Mouse (Mus musculus) limb, embryonic 11.5 days (tissue): ENCODE measurements around the gene Purb. TPM values are rescaled to one million over a fixed set of nuclear protein-coding genes. Genes with fewer than 3 reads are reported as not detected.
"Not testable (repeated sequence)": the region's sequence is repeated elsewhere in the genome, so short reads cannot be mapped to it uniquely, and the experiment has no call there.

Experiments used
- ATAC-seq: fragments of 200-750 bp; cut with Nextera tagmentation; 2 replicates; pipeline ENCODE4 v1.8.0; 2017; ENCODE audit warnings: low read depth; ENCODE audit not compliant: insufficient number of reproducible peaks, low FRiP score, low TSS enrichment
- DNase-seq: peaks from one replicate; pipeline ENCODE4 v3.0.0-alpha.2; 2015; ENCODE audit warnings: low spot score
- H3K27ac ChIP-seq: fragments of 300-500 bp; sonication (generic); replicated peaks from 2 replicates; pipeline ENCODE4 v1.5.1; 2014; ENCODE audit warnings: low read depth, mild to moderate bottlenecking, low read length
- H3K27me3 ChIP-seq: fragments of 300-500 bp; sonication (generic); 2 replicates; pipeline ENCODE4 v1.6.1; 2014; ENCODE audit warnings: mild to moderate bottlenecking, low read length, mixed read lengths; ENCODE audit not compliant: control insufficient read depth, insufficient read depth
- H3K36me3 ChIP-seq: fragments of 300-500 bp; sonication (generic); 2 replicates; pipeline ENCODE4 v1.6.1; 2014; ENCODE audit warnings: mild to moderate bottlenecking, low read length, moderate library complexity, mixed read lengths; ENCODE audit not compliant: control insufficient read depth, insufficient read depth
- H3K4me1 ChIP-seq: fragments of 300-500 bp; sonication (generic); 2 replicates; pipeline ENCODE4 v1.6.1; 2014; ENCODE audit warnings: low read length, mixed read lengths; ENCODE audit not compliant: control insufficient read depth, insufficient read depth
- H3K4me2 ChIP-seq: fragments of 300-500 bp; sonication (generic); 2 replicates; pipeline ENCODE4 v1.6.1; 2014; ENCODE audit warnings: low read depth, mild to moderate bottlenecking, moderate library complexity; ENCODE audit not compliant: severe bottlenecking
- H3K4me3 ChIP-seq: fragments of 300-500 bp; sonication (generic); 2 replicates; pipeline ENCODE4 v1.5.1; 2014; ENCODE audit warnings: low read depth, low read length
- H3K9ac ChIP-seq: fragments of 300-500 bp; sonication (generic); 2 replicates; pipeline ENCODE4 v1.6.1; 2014; ENCODE audit warnings: mild to moderate bottlenecking, low read length
- H3K9me3 ChIP-seq: fragments of 300-500 bp; sonication (generic); 2 replicates; pipeline ENCODE4 v1.6.1; 2016; ENCODE audit warnings: low read length; ENCODE audit not compliant: control insufficient read depth
- WGBS: fragments of 180-500 bp; shearing (Covaris S2); extraction: QIAGEN DNeasy Blood & Tissue Kit; methylation state at CpG from one replicate; pipeline ENCODE4 v1.1.7; 2014; 5-methylcytosine and 5-hydroxymethylcytosine counted together
- microRNA-seq: library from miRNA; unstranded; fragments of <30 nt; microRNA quantifications from one replicate; pipeline ENCODE4, GENCODE M21; 2016
- polyA plus RNA-seq: library from polyadenylated mRNA; unstranded; fragments of >200 nt; fragmentation: Nextera tagmentation; extraction: Ambion mirVana; gene quantifications from 2 replicates; pipeline ENCODE4 v1.2.1, GENCODE M21; 2014

Gene Purb
- polyA plus RNA-seq, 1 experiment from 2014 or later, result 16.4 TPM

DNA sequence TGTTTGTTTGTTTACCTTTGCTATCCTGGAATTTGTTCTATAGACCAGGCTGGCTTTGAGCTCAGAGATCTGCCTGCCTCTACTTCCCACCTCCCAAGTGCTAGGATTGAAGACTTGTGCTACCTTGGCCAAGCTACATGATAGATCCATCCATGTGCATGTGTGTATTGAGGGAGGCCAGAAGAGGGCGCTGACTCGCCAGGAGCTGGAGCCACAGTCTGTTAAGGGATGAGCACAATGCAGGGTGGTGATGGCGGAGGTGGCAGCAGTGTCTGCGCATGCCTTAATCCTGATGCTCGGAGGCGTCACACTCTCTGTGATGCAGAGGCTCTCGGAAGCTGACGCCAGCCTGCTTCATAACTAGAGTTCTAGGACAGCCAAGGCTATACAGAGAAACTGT, 39.3 kb downstream of the Purb start:
- Histone ChIP-seq H3K36me3 (peaks cover 20% of the 10 kb centered on the region), H3K4me1 (no peaks in the 10 kb centered on the region), H3K4me2 (no peak overlapping the region), H3K27me3 (no peaks in the 10 kb centered on the region), H3K9ac (no peak overlapping the region), H3K9me3 (no peaks in the 10 kb centered on the region), H3K27ac (no peak overlapping the region), H3K4me3 (no peak overlapping the region)
- peak; percentile 41 for DNase-seq
- 73% methylated on average over 8 of the region's 8 CpGs for WGBS
- no peak for ATAC-seq

DNA sequence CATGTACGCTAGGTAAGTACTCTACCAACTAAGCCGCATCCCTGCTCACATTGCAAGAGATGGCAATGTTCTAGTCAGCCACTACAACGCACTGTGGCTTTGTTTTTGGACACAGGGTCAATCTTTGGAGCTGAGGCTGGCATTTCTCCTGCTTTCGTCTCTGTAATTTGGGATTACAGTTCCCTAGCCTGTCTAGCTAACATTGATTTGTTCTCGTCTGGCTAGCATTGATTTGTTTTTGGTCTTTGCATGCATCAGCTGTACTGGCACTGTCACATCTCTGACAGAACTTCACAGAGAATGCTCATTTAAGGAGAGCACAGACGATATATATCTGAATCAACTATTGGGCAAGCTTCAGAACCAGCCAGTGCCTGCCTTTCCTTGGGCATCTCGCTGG, 45.5 kb downstream of the Purb start:
- Histone ChIP-seq H3K4me2 (no peak overlapping the region), H3K36me3 (peaks cover 19% of the 10 kb centered on the region), H3K4me1 (no peaks in the 10 kb centered on the region), H3K27ac (no peak overlapping the region), H3K9ac (no peak overlapping the region), H3K9me3 (no peaks in the 10 kb centered on the region), H3K4me3 (no peak overlapping the region), H3K27me3 (no peaks in the 10 kb centered on the region)
- WGBS, result 92% methylated on average over 7 of the region's 7 CpGs
- ATAC-seq (no peak), DNase-seq (no peak)

DNA sequence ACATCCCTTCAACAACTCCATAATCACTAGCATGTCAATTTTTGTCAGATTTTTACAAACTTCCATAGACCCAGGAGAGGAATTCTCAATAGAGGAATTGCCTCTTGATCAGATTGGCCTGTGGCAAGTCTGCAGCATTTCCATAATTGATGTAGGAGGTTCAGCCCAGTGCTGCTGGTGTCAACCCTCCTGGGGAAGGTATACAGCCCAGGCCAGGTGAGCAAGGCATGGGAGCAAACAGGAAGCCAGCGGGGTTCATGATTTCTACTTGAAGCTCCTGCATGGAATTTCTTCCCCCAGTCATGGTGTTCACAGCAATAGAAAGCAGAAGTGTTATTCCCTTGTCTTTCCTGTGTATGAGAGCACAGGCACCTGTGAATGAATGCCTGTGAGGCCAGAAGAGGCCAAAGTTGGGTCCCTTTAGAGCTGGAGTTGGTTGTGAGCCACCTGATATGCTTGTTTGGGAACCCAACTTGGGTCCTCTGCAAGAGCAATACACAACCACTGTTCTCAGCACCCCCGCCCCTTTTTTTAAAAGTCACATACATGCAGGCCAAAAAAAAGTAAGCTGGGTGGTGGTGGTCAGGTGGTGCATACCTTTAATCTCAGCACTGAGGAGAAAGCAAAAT, 54.9 kb downstream of the Purb start:
- Histone ChIP-seq H3K27me3 (no peaks in the 10 kb centered on the region), H3K4me1 (peaks cover 4% of the 10 kb centered on the region), H3K36me3 (peaks cover 20% of the 10 kb centered on the region), H3K4me3 (no peak overlapping the region), H3K9ac (no peak overlapping the region), H3K4me2 (no peak overlapping the region), H3K9me3 (no peaks in the 10 kb centered on the region), H3K27ac (no peak overlapping the region)
- WGBS, result 68% methylated on average over 2 of the region's 2 CpGs
- ATAC-seq (no peak), DNase-seq (no peak)

DNA sequence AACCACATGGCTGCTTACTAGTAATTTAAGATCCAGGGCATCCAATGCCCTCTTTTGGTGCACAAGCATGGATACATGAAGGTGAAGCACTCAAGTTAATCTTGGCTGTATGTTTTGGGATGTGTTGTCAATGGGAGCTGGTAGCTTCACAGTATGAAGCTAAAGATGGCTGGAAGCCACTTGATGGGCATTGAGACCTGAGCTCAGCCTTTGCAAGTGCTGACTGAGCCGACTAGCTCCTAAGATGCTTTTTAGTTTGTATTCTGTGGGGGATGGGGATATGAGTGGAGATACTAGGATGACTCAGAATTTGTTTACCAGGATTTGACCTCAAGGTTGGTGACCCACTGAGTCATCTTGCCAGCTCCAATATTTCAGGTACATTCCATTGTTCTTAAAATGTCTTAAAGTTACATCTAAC, 55.4 kb downstream of the Purb start:
- Histone ChIP-seq H3K9ac (no peak overlapping the region), H3K36me3 (peaks cover 18% of the 10 kb centered on the region), H3K4me1 (peaks cover 4% of the 10 kb centered on the region), H3K9me3 (no peaks in the 10 kb centered on the region), H3K4me2 (no peak overlapping the region), H3K4me3 (no peak overlapping the region), H3K27me3 (no peaks in the 10 kb centered on the region), H3K27ac (no peak overlapping the region)
- 28% methylated on average over 1 of the region's 1 CpGs for WGBS
- DNase-seq, result no peak
- ATAC-seq, result no peak

DNA sequence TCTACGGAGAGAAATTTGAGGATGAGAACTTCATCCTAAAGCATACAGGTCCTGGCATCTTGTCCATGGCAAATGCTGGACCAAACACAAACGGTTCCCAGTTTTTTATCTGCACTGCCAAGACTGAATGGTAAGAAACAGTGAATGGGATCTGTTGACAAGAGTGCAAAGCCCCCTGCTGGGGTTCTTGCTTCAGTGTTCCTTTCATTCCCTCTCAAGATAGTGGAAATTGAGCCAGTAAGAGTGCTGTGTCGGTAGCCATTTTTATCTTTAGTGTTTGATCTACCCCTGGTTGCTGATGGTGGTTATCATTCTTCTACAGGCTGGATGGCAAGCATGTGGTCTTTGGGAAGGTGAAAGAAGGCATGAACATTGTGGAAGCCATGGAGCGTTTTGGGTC, 56.6 kb downstream of the Purb start:
- H3K4me1 ChIP-seq, ATAC-seq, H3K9me3 ChIP-seq, H3K27ac ChIP-seq, H3K27me3 ChIP-seq, H3K4me2 ChIP-seq, H3K4me3 ChIP-seq, DNase-seq, H3K9ac ChIP-seq: not testable (repeated sequence)
- H3K36me3 ChIP-seq, result peaks cover 12% of the 10 kb centered on the region
- 77% methylated on average over 4 of the region's 4 CpGs for WGBS

DNA sequence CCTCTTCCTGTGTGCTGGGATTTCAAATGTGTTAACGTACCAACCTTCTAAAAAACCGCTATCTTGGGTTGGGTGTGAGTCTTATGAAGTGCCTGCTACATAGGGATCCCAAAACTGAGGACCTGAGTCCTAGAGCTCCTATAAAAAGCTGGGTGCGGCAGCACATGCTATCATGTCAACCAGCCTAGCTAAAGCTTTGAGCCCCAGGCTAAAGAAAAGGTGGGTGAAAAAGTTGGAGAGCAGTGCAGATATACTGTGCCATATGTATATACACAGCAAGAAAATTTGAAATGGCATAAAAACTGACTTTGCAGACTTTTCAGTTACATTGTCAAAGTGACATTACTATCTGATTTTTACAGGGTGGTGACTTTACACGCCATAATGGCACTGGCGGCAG, 57.0 kb downstream of the Purb start:
- DNase-seq (no peak), ATAC-seq (no peak)
- Histone ChIP-seq H3K4me1 (peaks cover 7% of the 10 kb centered on the region), H3K9me3 (no peaks in the 10 kb centered on the region), H3K4me2 (no peak overlapping the region), H3K27ac (no peak overlapping the region), H3K27me3 (no peaks in the 10 kb centered on the region), H3K36me3 (peaks cover 12% of the 10 kb centered on the region), H3K9ac (no peak overlapping the region), H3K4me3 (no peak overlapping the region)
- WGBS, result 89% methylated on average over 5 of the region's 5 CpGs

Small RNAs within 50 kb of the gene (microRNA-seq; reads per million reads assigned to microRNA genes)
- gene Gm22123, result not detected

Other genes starting within 250 kb of the Purb start
- 0.07 TPM in 1 of 2 replicates, not detected in the other for gene Npc1l1, start 245.8 kb downstream of the Purb start, polyA plus RNA-seq
- 114 and 117 TPM in 2 replicates for gene Ddx56, start 208.1 kb downstream of the Purb start, polyA plus RNA-seq
- 114 TPM in 2 replicates for gene Tmed4, start 201.0 kb downstream of the Purb start, polyA plus RNA-seq
- 91.2 and 106 TPM in 2 replicates for gene Ogdh, start 184.3 kb downstream of the Purb start, polyA plus RNA-seq
- 11.2 and 13.5 TPM in 2 replicates for gene Zmiz2, start 86.8 kb downstream of the Purb start, polyA plus RNA-seq
- gene Ppia, start 60.5 kb downstream of the Purb start, polyA plus RNA-seq, result 5,871 and 5,955 TPM in 2 replicates
- 866 and 905 TPM in 2 replicates for gene H2afv, start 31.5 kb downstream of the Purb start, polyA plus RNA-seq
- 0.64 and 0.74 TPM in 2 replicates for gene Myo1g, start 45.0 kb upstream of the Purb start, polyA plus RNA-seq
- 95.1 and 96.9 TPM in 2 replicates for gene Ccm2, start 71.0 kb upstream of the Purb start, polyA plus RNA-seq
- gene Nacad, start 130.1 kb upstream of the Purb start, polyA plus RNA-seq, result 0.34 and 1.1 TPM in 2 replicates
- 40.0 and 46.3 TPM in 2 replicates for gene Tbrg4, start 150.2 kb upstream of the Purb start, polyA plus RNA-seq
- gene Wap, start 162.7 kb upstream of the Purb start, polyA plus RNA-seq, result not detected in 2 replicates
- 2.1 and 3.5 TPM in 2 replicates for gene Ramp3, start 182.6 kb upstream of the Purb start, polyA plus RNA-seq